Mouse (Mus musculus): ENCODE measurements around the gene Etv6.

- TF ChIP-seq CTCF (IDR thresholded peaks at IDR 0.05; ENCODE audit: borderline replicate concordance, insufficient read depth, low read length), result no peak
- TF ChIP-seq POLR2A (IDR thresholded peaks at IDR 0.05; ENCODE audit: low read depth, low read length), result no peak
Observed at GRCm38 (mm10) chr6:134103519-134103918, 68.0 kb downstream of the Etv6 start.
